Mouse (Mus musculus) hindbrain, embryonic 13.5 days (tissue): ENCODE data around the gene Mn1. TPM values are rescaled to one million over a fixed set of nuclear protein-coding genes. Genes with fewer than 3 reads are reported as not detected.

Experiments
- ATAC-seq: fragments of 200-750 bp; cut with Nextera tagmentation; 2 replicates; pipeline ENCODE4 v1.8.0; 2017; ENCODE audit warnings: moderate TSS enrichment; ENCODE audit not compliant: low FRiP score
- H3K27ac ChIP-seq: fragments of 300-500 bp; sonication (generic); 2 replicates; pipeline ENCODE4 v1.5.1; 2015; ENCODE audit warnings: inconsistent platforms, mild to moderate bottlenecking, moderate library complexity
- H3K27me3 ChIP-seq: fragments of 300-500 bp; sonication (generic); 2 replicates; pipeline ENCODE4 v1.6.1; 2015; ENCODE audit warnings: mild to moderate bottlenecking, inconsistent platforms
- H3K36me3 ChIP-seq: fragments of 300-500 bp; sonication (generic); 2 replicates; pipeline ENCODE4 v1.6.1; 2015; ENCODE audit warnings: mild to moderate bottlenecking, inconsistent platforms
- H3K4me1 ChIP-seq: fragments of 300-500 bp; sonication (generic); replicated peaks from 2 replicates; pipeline ENCODE4 v1.6.1; 2015; ENCODE audit warnings: inconsistent platforms
- H3K4me2 ChIP-seq: fragments of 300-500 bp; sonication (generic); 2 replicates; pipeline ENCODE4 v1.6.1; 2015; ENCODE audit warnings: inconsistent platforms, mild to moderate bottlenecking, moderate library complexity
- H3K4me3 ChIP-seq: fragments of 300-500 bp; sonication (generic); 2 replicates; pipeline ENCODE4 v1.5.1; 2015; ENCODE audit warnings: mild to moderate bottlenecking, inconsistent platforms
- H3K9ac ChIP-seq: fragments of 300-500 bp; sonication (generic); 2 replicates; pipeline ENCODE4 v1.6.1; 2015; ENCODE audit warnings: mild to moderate bottlenecking, inconsistent platforms
- H3K9me3 ChIP-seq: fragments of 300-500 bp; sonication (generic); 2 replicates; pipeline ENCODE4 v1.6.1; 2016; ENCODE audit warnings: inconsistent platforms
- WGBS: fragments of 180-500 bp; shearing (Covaris S2); methylation state at CpG from one replicate; pipeline ENCODE4 v1.1.7; 2015; 5-methylcytosine and 5-hydroxymethylcytosine counted together
- polyA plus RNA-seq: library from polyadenylated mRNA; unstranded; fragments of >200 nt; fragmentation: Nextera tagmentation; extraction: Ambion mirVana; gene quantifications from 2 replicates; pipeline ENCODE4 v1.2.1, GENCODE M21; 2015

Mn1 gene
- polyA plus RNA-seq, 1 experiment from 2014 or later: 46.7 TPM

- 0 out of 2 replicates have a peak, but pooled peaks cover 4% of the 10 kb centered on the region for H3K9me3 ChIP-seq
- H3K4me3 ChIP-seq: no peak overlapping the region
- H3K27ac ChIP-seq: no peak overlapping the region
- no peak overlapping the region for H3K4me2 ChIP-seq
- H3K4me1 ChIP-seq: peaks cover 8% of the 10 kb centered on the region
- H3K36me3 ChIP-seq: no peaks in the 10 kb centered on the region
- WGBS: 82% methylated on average over 7 of the region's 7 CpGs
- no peak overlapping the region for H3K9ac ChIP-seq
- no peaks in the 10 kb centered on the region; the same call in 1 of the 2 replicates for H3K27me3 ChIP-seq
- no peak for ATAC-seq
Observed at GRCm38 (mm10) chr5:111469195-111469882, 52.2 kb downstream of the Mn1 start.

- no peak overlapping the region for H3K9ac ChIP-seq
- no peaks in the 10 kb centered on the region; the same call in 1 of the 2 replicates for H3K27me3 ChIP-seq
- peaks cover 16% of the 10 kb centered on the region for H3K4me1 ChIP-seq
- H3K4me2 ChIP-seq: no peak overlapping the region
- ATAC-seq: no peak
- H3K36me3 ChIP-seq: no peaks in the 10 kb centered on the region
- H3K9me3 ChIP-seq: no peaks in the 10 kb centered on the region
- 91% methylated on average over 4 of the region's 4 CpGs for WGBS
- no peak overlapping the region for H3K27ac ChIP-seq
- no peak overlapping the region for H3K4me3 ChIP-seq
Observed at GRCm38 (mm10) chr5:111470875-111471274, 53.7 kb downstream of the Mn1 start.

GRCm38 (mm10) chr5:111473425-111473824, 56.3 kb downstream of the Mn1 start:
- Histone ChIP-seq H3K9ac (no peak overlapping the region), H3K27me3 (no peaks in the 10 kb centered on the region; the same call in 1 of the 2 replicates), H3K4me3 (no peak overlapping the region), H3K4me2 (no peak overlapping the region), H3K36me3 (no peaks in the 10 kb centered on the region), H3K4me1 (peaks cover 19% of the 10 kb centered on the region), H3K9me3 (no peaks in the 10 kb centered on the region), H3K27ac (no peak overlapping the region)
- 87% methylated on average over 11 of the region's 11 CpGs for WGBS
- ATAC-seq: no peak

GRCm38 (mm10) chr5:111475721-111476120, 58.6 kb downstream of the Mn1 start:
- no peak overlapping the region for H3K4me2 ChIP-seq
- peaks cover 19% of the 10 kb centered on the region for H3K4me1 ChIP-seq
- H3K36me3 ChIP-seq: no peaks in the 10 kb centered on the region
- peak overlapping the region; percentile 52 for H3K27ac ChIP-seq
- H3K9ac ChIP-seq: no peak overlapping the region
- ATAC-seq: peak; percentile 60; the same call in 1 of the 2 replicates
- WGBS: 63% methylated on average over 5 of the region's 5 CpGs
- H3K9me3 ChIP-seq: no peaks in the 10 kb centered on the region
- H3K4me3 ChIP-seq: no peak overlapping the region
- H3K27me3 ChIP-seq: no peaks in the 10 kb centered on the region; the same call in 1 of the 2 replicates

- ATAC-seq: peak; percentile 22; the same call in 1 of the 2 replicates
- WGBS: 77% methylated on average over 6 of the region's 6 CpGs
- H3K4me2 ChIP-seq: no peak overlapping the region
Observed at GRCm38 (mm10) chr5:111476141-111476540, 59.0 kb downstream of the Mn1 start.

GRCm38 (mm10) chr5:111485907-111486306, 68.7 kb downstream of the Mn1 start:
- H3K4me3 ChIP-seq: no peak overlapping the region
- no peak overlapping the region for H3K4me2 ChIP-seq
- no peak for ATAC-seq
- H3K4me1 ChIP-seq: no peaks in the 10 kb centered on the region
- H3K36me3 ChIP-seq: 0 out of 2 replicates have a peak, but pooled peaks cover 3% of the 10 kb centered on the region
- no peaks in the 10 kb centered on the region for H3K27me3 ChIP-seq
- 88% methylated on average over 4 of the region's 4 CpGs for WGBS
- H3K27ac ChIP-seq: no peak overlapping the region
- H3K9me3 ChIP-seq: peaks cover 6% of the 10 kb centered on the region
- no peak overlapping the region for H3K9ac ChIP-seq

More at GRCm38 (mm10) chr5:111476141-111476540, 59.0 kb downstream of the Mn1 start:
- Histone ChIP-seq H3K4me3 (no peak overlapping the region), H3K9ac (no peak overlapping the region), H3K36me3 (no peaks in the 10 kb centered on the region), H3K27me3 (no peaks in the 10 kb centered on the region; the same call in 1 of the 2 replicates), H3K9me3 (no peaks in the 10 kb centered on the region), H3K4me1 (peaks cover 19% of the 10 kb centered on the region), H3K27ac (peak overlapping the region; percentile 52)

- no peaks in the 10 kb centered on the region for H3K36me3 ChIP-seq
- ATAC-seq: peak; percentile 74
- H3K27me3 ChIP-seq: no peaks in the 10 kb centered on the region
- no peak overlapping the region for H3K9ac ChIP-seq
- WGBS: 63% methylated on average over 7 of the region's 7 CpGs
- peak overlapping the region; percentile 47 for H3K4me2 ChIP-seq
- no peaks in the 10 kb centered on the region for H3K9me3 ChIP-seq
- H3K27ac ChIP-seq: 0 out of 2 replicates have a peak overlapping the region, but pooled peaks have one; percentile 30
- H3K4me1 ChIP-seq: no peaks in the 10 kb centered on the region
- peak overlapping the region; percentile 12; the same call in 1 of the 2 replicates for H3K4me3 ChIP-seq
Observed at GRCm38 (mm10) chr5:111489022-111489616, 72.0 kb downstream of the Mn1 start.

GRCm38 (mm10) chr5:111490599-111490998, 73.4 kb downstream of the Mn1 start:
- 74% methylated on average over 4 of the region's 4 CpGs for WGBS
- no peak for ATAC-seq
- H3K36me3 ChIP-seq: no peaks in the 10 kb centered on the region
- no peak overlapping the region for H3K4me2 ChIP-seq
- H3K4me3 ChIP-seq: no peak overlapping the region
- H3K9ac ChIP-seq: no peak overlapping the region
- H3K27me3 ChIP-seq: no peaks in the 10 kb centered on the region
- H3K9me3 ChIP-seq: no peaks in the 10 kb centered on the region
- no peaks in the 10 kb centered on the region for H3K4me1 ChIP-seq
- H3K27ac ChIP-seq: no peak overlapping the region

- WGBS: 79% methylated on average over 1 of the region's 1 CpGs
- no peaks in the 10 kb centered on the region for H3K36me3 ChIP-seq
Observed at GRCm38 (mm10) chr5:111491485-111491884, 74.3 kb downstream of the Mn1 start.

GRCm38 (mm10) chr5:111500036-111500435, 82.9 kb downstream of the Mn1 start:
- no peak overlapping the region for H3K9ac ChIP-seq
- no peak overlapping the region for H3K4me2 ChIP-seq
- H3K27ac ChIP-seq: no peak overlapping the region
- H3K36me3 ChIP-seq: no peaks in the 10 kb centered on the region
- H3K27me3 ChIP-seq: peaks cover 25% of the 10 kb centered on the region
- no peak overlapping the region for H3K4me3 ChIP-seq
- peaks cover 26% of the 10 kb centered on the region for H3K4me1 ChIP-seq
- no peaks in the 10 kb centered on the region for H3K9me3 ChIP-seq
- no peak for ATAC-seq
- 87% methylated on average over 3 of the region's 3 CpGs for WGBS

More at GRCm38 (mm10) chr5:111491485-111491884, 74.3 kb downstream of the Mn1 start:
- Histone ChIP-seq H3K4me3 (no peak overlapping the region), H3K27ac (no peak overlapping the region), H3K27me3 (no peaks in the 10 kb centered on the region), H3K9me3 (no peaks in the 10 kb centered on the region), H3K4me1 (peaks cover 9% of the 10 kb centered on the region), H3K9ac (no peak overlapping the region), H3K4me2 (no peak overlapping the region)
- no peak for ATAC-seq

- WGBS: 76% methylated on average over 13 of the region's 13 CpGs
- no peak for ATAC-seq
- H3K4me3 ChIP-seq: no peak overlapping the region
- H3K27ac ChIP-seq: no peak overlapping the region
- peaks cover 24% of the 10 kb centered on the region for H3K4me1 ChIP-seq
- no peaks in the 10 kb centered on the region for H3K9me3 ChIP-seq
- H3K27me3 ChIP-seq: peaks cover 34% of the 10 kb centered on the region
- no peaks in the 10 kb centered on the region for H3K36me3 ChIP-seq
- H3K4me2 ChIP-seq: no peak overlapping the region
- no peak overlapping the region for H3K9ac ChIP-seq
Observed at GRCm38 (mm10) chr5:111501691-111502441, 84.7 kb downstream of the Mn1 start.

- H3K9me3 ChIP-seq: no peaks in the 10 kb centered on the region
- H3K4me1 ChIP-seq: peaks cover 41% of the 10 kb centered on the region
- 90% methylated on average over 6 of the region's 6 CpGs for WGBS
- ATAC-seq: no peak
- H3K4me3 ChIP-seq: no peak overlapping the region
- no peak overlapping the region for H3K27ac ChIP-seq
- H3K27me3 ChIP-seq: peaks cover 36% of the 10 kb centered on the region
- H3K36me3 ChIP-seq: no peaks in the 10 kb centered on the region
- no peak overlapping the region for H3K4me2 ChIP-seq
- H3K9ac ChIP-seq: no peak overlapping the region
Observed at GRCm38 (mm10) chr5:111505241-111505640, 88.1 kb downstream of the Mn1 start.
